Mouse (Mus musculus) heart, embryonic 12.5 days (tissue): Measurements from ENCODE around the gene Sh3d19. TPM values are rescaled to one million over a fixed set of nuclear protein-coding genes. Genes with fewer than 3 reads are reported as not detected.
"Not testable (repeated sequence)": the region's sequence is repeated elsewhere in the genome, so short reads cannot be mapped to it uniquely, and the experiment has no call there.

Experiments used
- ATAC-seq: fragments of 200-750 bp; cut with Nextera tagmentation; 2 replicates; pipeline ENCODE4 v1.8.0; 2017; ENCODE audit warnings: moderate TSS enrichment, moderate library complexity; ENCODE audit not compliant: insufficient number of reproducible peaks, low FRiP score
- H3K27ac ChIP-seq: fragments of 300-500 bp; sonication (generic); 2 replicates; pipeline ENCODE4 v1.5.1; 2016; ENCODE audit warnings: mild to moderate bottlenecking, moderate library complexity; ENCODE audit not compliant: poor library complexity, severe bottlenecking
- H3K27me3 ChIP-seq: fragments of 300-500 bp; sonication (generic); replicated peaks from 2 replicates; pipeline ENCODE4 v1.6.1; 2016; ENCODE audit warnings: mild to moderate bottlenecking, moderate library complexity
- H3K36me3 ChIP-seq: fragments of 300-500 bp; sonication (generic); 2 replicates; pipeline ENCODE4 v1.6.1; 2016; ENCODE audit warnings: mild to moderate bottlenecking, moderate library complexity
- H3K4me1 ChIP-seq: fragments of 300-500 bp; sonication (generic); replicated peaks from 2 replicates; pipeline ENCODE4 v1.6.1; 2016; ENCODE audit warnings: mild to moderate bottlenecking
- H3K4me2 ChIP-seq: fragments of 300-500 bp; sonication (generic); 2 replicates; pipeline ENCODE4 v1.6.1; 2016; ENCODE audit warnings: mild to moderate bottlenecking, moderate library complexity
- H3K4me3 ChIP-seq: fragments of 300-500 bp; sonication (generic); 2 replicates; pipeline ENCODE4 v1.5.1; 2016; ENCODE audit warnings: mild to moderate bottlenecking
- H3K9ac ChIP-seq: fragments of 300-500 bp; sonication (generic); 2 replicates; pipeline ENCODE4 v1.6.1; 2016; ENCODE audit warnings: mild to moderate bottlenecking, moderate library complexity
- H3K9me3 ChIP-seq: fragments of 300-500 bp; sonication (generic); replicated peaks from 2 replicates; pipeline ENCODE4 v1.6.1; 2016; ENCODE audit warnings: mild to moderate bottlenecking, moderate library complexity
- WGBS: fragments of 180-500 bp; shearing (Covaris S2); methylation state at CpG from one replicate; pipeline ENCODE4 v1.1.7; 2016; 5-methylcytosine and 5-hydroxymethylcytosine counted together
- polyA plus RNA-seq: library from polyadenylated mRNA; unstranded; fragments of >200 nt; fragmentation: Nextera tagmentation; extraction: Ambion mirVana; gene quantifications from 2 replicates; pipeline ENCODE4 v1.2.1, GENCODE M21; 2016

The Sh3d19 gene
- polyA plus RNA-seq, 1 experiment from 2014 or later: 16.6 TPM

DNA sequence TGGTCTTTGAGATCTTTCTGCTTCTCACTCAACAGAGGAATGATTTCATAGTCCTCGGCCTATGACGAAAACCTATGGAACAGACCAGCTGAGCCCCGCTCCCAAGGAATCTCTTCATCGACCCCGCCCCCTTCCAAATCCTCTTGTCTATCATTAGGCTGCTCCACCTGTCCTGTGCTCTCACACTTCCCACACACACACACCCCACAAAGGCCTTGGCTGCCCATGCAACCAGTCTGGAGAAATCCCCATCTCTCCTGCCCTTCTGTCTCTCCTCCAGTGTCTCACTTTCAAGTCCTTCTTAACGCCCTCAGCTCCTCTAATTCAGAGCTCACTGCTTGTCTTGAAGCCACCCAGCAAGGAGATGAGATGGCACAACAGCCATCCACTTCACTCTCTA lies 131.0 kb downstream of the Sh3d19 start:
- H3K36me3 ChIP-seq: peaks cover 21% of the 10 kb centered on the region
- no peaks in the 10 kb centered on the region for H3K9me3 ChIP-seq
- H3K4me1 ChIP-seq: no peaks in the 10 kb centered on the region
- no peak for ATAC-seq
- WGBS: 79% methylated on average over 6 of the region's 6 CpGs
- no peak overlapping the region for H3K9ac ChIP-seq
- no peak overlapping the region for H3K27ac ChIP-seq
- H3K4me2 ChIP-seq: no peak overlapping the region
- H3K27me3 ChIP-seq: no peaks in the 10 kb centered on the region
- H3K4me3 ChIP-seq: no peak overlapping the region

GRCm38 (mm10) chr3:86103449-86104291 lies 132.8 kb downstream of the Sh3d19 start:
- Histone ChIP-seq H3K27ac (no peak overlapping the region), H3K9me3 (no peaks in the 10 kb centered on the region), H3K9ac (no peak overlapping the region), H3K4me3 (no peak overlapping the region), H3K27me3 (no peaks in the 10 kb centered on the region), H3K4me2 (no peak overlapping the region), H3K4me1 (no peaks in the 10 kb centered on the region), H3K36me3 (peaks cover 23% of the 10 kb centered on the region)
- WGBS: 80% methylated on average over 16 of the region's 18 CpGs
- ATAC-seq: no peak

- peaks cover 21% of the 10 kb centered on the region for H3K36me3 ChIP-seq
- not testable (repeated sequence) for H3K4me1 ChIP-seq, H3K27me3 ChIP-seq, H3K4me3 ChIP-seq, H3K9me3 ChIP-seq, H3K27ac ChIP-seq, H3K4me2 ChIP-seq, ATAC-seq, H3K9ac ChIP-seq
- 90% methylated on average over 7 of the region's 7 CpGs for WGBS
Observed at GRCm38 (mm10) chr3:86104433-86104832, 133.5 kb downstream of the Sh3d19 start.

- Histone ChIP-seq H3K4me1 (0 out of 2 replicates have a peak, but pooled peaks cover 2% of the 10 kb centered on the region), H3K9me3 (no peaks in the 10 kb centered on the region), H3K4me3 (no peak overlapping the region), H3K4me2 (no peak overlapping the region), H3K9ac (no peak overlapping the region), H3K36me3 (peaks cover 18% of the 10 kb centered on the region), H3K27me3 (no peaks in the 10 kb centered on the region), H3K27ac (no peak overlapping the region)
- no peak for ATAC-seq
- WGBS: 83% methylated on average over 4 of the region's 4 CpGs
Observed at GRCm38 (mm10) chr3:86104909-86105308, 134.0 kb downstream of the Sh3d19 start.

- 0 out of 2 replicates have a peak, but pooled peaks cover 5% of the 10 kb centered on the region for H3K4me1 ChIP-seq
- H3K9me3 ChIP-seq: no peaks in the 10 kb centered on the region
- H3K36me3 ChIP-seq: peaks cover 18% of the 10 kb centered on the region
- ATAC-seq: no peak
- H3K27ac ChIP-seq: no peak overlapping the region
- 92% methylated on average over 8 of the region's 8 CpGs for WGBS
- H3K9ac ChIP-seq: no peak overlapping the region
- no peak overlapping the region for H3K4me3 ChIP-seq
- no peaks in the 10 kb centered on the region for H3K27me3 ChIP-seq
- no peak overlapping the region for H3K4me2 ChIP-seq
Observed at GRCm38 (mm10) chr3:86106086-86106632, 135.2 kb downstream of the Sh3d19 start.

DNA sequence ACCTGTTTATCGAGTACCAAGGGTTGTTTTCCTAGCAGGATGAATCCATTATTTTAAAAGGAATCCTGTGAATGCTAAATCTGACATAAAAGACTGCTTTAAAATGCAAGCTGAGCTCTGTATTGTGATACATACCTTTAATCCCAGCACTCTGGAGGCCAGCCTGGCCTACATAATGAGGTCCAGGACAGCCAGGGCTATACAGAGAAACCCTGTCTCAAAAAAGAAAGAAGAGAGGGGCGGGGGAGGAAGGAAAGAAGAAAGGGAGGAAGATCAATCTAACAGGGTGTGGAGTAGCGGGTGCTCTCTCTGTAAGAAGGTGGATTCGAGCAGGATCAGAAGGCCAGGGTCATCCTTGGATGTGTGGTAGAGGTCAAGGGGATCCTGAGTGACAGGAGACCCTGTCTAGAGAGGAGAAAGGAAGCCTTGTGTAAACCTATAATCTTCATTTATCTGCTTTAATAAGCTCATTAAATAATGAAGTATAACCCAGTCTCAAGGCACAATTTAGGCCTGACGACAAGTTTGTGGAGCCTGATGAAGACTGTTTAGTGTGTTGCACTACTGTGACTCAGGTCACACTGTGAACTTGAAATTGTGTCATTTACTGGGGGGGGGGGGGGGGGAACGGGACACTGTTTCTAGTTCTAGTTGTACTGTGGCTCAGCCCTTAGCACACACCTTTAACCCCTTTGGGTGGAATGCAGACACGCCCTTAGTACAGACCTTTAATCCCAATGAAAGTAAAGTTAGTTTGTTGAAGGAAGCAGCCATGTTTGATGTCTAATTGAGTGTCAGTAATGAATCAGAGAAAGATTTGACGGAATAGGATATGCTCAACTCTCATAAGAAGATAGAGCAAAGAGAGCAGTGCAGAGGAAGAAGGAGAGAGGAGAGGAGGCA lies 137.0 kb downstream of the Sh3d19 start:
- Histone ChIP-seq H3K9ac (no peak overlapping the region), H3K4me1 (0 out of 2 replicates have a peak, but pooled peaks cover 5% of the 10 kb centered on the region), H3K9me3 (no peaks in the 10 kb centered on the region), H3K36me3 (peaks cover 8% of the 10 kb centered on the region; the same call in 1 of the 2 replicates), H3K27ac (peak overlapping the region; percentile 25; the same call in 1 of the 2 replicates), H3K27me3 (no peaks in the 10 kb centered on the region), H3K4me3 (no peak overlapping the region), H3K4me2 (no peak overlapping the region)
- 0 out of 2 replicates have a peak, but pooled peaks have one; percentile 30 for ATAC-seq
- WGBS: 80% methylated on average over 8 of the region's 8 CpGs

DNA sequence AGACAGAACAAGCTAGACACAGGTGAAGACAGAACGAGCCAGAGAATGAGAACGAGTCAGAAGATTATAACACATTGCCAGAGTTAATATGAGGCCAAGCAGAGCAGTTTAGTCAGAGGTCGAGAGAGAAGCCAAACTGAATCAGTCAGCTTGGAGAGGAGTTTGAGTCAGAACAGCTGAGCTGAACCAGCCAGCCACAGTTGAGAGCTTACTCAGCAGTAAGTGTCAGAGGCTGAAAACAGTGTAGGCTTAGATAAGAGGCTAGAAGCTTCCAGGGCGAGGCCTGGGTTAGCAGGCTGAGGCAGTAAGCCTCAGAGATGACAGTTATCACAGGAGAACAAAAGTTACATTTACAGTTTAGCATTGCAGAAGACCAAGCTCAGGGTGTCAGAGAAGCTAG lies 137.7 kb downstream of the Sh3d19 start:
- peak; percentile 94 for ATAC-seq
- Histone ChIP-seq H3K27ac (no peak overlapping the region; the same call in 1 of the 2 replicates), H3K4me3 (no peak overlapping the region), H3K27me3 (no peaks in the 10 kb centered on the region), H3K9me3 (no peaks in the 10 kb centered on the region), H3K4me1 (0 out of 2 replicates have a peak, but pooled peaks cover 5% of the 10 kb centered on the region), H3K4me2 (no peak overlapping the region), H3K36me3 (peaks cover 11% of the 10 kb centered on the region; the same call in 1 of the 2 replicates), H3K9ac (no peak overlapping the region)
- 72% methylated on average over 4 of the region's 4 CpGs for WGBS

GRCm38 (mm10) chr3:86109099-86109498 lies 138.2 kb downstream of the Sh3d19 start:
- ATAC-seq: no peak
- no peaks in the 10 kb centered on the region for H3K9me3 ChIP-seq
- no peak overlapping the region; the same call in 1 of the 2 replicates for H3K27ac ChIP-seq
- no peak overlapping the region for H3K4me3 ChIP-seq
- H3K4me1 ChIP-seq: 0 out of 2 replicates have a peak, but pooled peaks cover 5% of the 10 kb centered on the region
- H3K9ac ChIP-seq: no peak overlapping the region
- no peak overlapping the region for H3K4me2 ChIP-seq
- 85% methylated on average over 7 of the region's 7 CpGs for WGBS
- H3K36me3 ChIP-seq: peaks cover 11% of the 10 kb centered on the region; the same call in 1 of the 2 replicates
- no peaks in the 10 kb centered on the region for H3K27me3 ChIP-seq

- Histone ChIP-seq H3K9me3 (no peaks in the 10 kb centered on the region), H3K4me2 (peak overlapping the region; percentile 55), H3K9ac (no peak overlapping the region), H3K36me3 (peaks cover 11% of the 10 kb centered on the region; the same call in 1 of the 2 replicates), H3K4me3 (no peak overlapping the region; the same call in 1 of the 2 replicates), H3K27me3 (no peaks in the 10 kb centered on the region), H3K4me1 (0 out of 2 replicates have a peak, but pooled peaks cover 5% of the 10 kb centered on the region), H3K27ac (peak overlapping the region; percentile 11; the same call in 1 of the 2 replicates)
- ATAC-seq: peak; percentile 69; the same call in 1 of the 2 replicates
- 18% methylated on average over 10 of the region's 10 CpGs for WGBS
Observed at GRCm38 (mm10) chr3:86110077-86110476, 139.2 kb downstream of the Sh3d19 start.

DNA sequence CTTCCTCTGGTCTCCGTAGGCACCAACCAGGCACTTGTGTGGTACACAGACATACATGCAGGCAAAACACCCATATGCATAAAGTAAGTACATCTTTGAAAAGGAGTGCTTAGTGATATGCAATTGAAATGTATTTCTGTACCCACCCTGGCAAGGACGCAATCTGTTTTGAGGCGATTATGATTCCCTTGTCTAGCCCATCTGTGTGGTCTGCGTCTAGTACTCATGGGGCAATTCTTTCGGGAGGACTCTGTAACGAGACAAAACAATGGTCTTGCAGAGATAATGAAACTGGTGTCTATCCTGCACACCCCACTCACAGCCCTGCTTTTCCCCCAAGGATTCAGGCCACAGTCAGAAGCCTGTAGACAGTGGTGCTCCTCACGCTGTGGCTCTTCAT lies 141.9 kb downstream of the Sh3d19 start:
- Histone ChIP-seq H3K36me3 (peaks cover 18% of the 10 kb centered on the region), H3K4me3 (no peak overlapping the region), H3K4me2 (no peak overlapping the region), H3K27ac (no peak overlapping the region), H3K27me3 (no peaks in the 10 kb centered on the region), H3K9me3 (no peaks in the 10 kb centered on the region), H3K9ac (no peak overlapping the region), H3K4me1 (0 out of 2 replicates have a peak, but pooled peaks cover 5% of the 10 kb centered on the region)
- 78% methylated on average over 7 of the region's 7 CpGs for WGBS
- ATAC-seq: no peak
